8 mouse cellular contexts compared by ENCODE assay signal in the genomic region with DNA sequence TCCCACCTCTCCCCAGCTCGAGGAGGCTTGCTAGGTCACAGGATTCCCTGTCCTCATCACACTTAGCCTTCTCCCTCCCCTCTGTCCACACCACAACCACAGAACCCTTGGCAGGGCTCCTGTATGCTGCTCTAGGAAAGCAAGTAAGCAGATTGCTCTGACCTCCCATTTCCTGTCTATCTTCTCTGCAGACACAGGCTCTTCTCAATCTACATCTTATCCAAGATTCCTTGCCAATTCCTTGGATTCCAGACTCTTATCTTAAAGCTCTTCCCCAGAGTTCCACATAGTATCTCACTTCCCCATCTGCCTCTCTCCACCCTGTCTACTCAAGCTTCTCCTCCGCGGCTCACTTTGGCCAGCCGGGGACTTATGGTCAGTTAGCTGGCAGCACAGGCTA. TPM values are rescaled to one million over a fixed set of nuclear protein-coding genes. Genes with fewer than 3 reads are reported as not detected.
DNase-seq lines count a peak whose midpoint lies in the region; ATAC-seq lines count a peak whose summit lies in the region.

No protein-coding gene starts in this region.

- H3K9ac ChIP-seq in midbrain, embryonic 14.5 days (replicated peaks; ENCODE audit: low read length), result no peak overlapping the region
- H3K9ac ChIP-seq in hindbrain, embryonic 14.5 days, result no peak overlapping the region

- H3K4me2 ChIP-seq in midbrain, embryonic 14.5 days (ENCODE audit: low read length), result no peak overlapping the region
- no peak overlapping the region for H3K4me2 ChIP-seq in hindbrain, embryonic 14.5 days (replicated peaks)

- 87% methylated on average over 4 of the region's 4 CpGs for WGBS in midbrain, embryonic 14.5 days
- 82% methylated on average over 4 of the region's 4 CpGs for WGBS in hindbrain, embryonic 14.5 days

- peak; percentile 39; the same call in 1 of the 2 replicates for ATAC-seq in erythroblast, adult 5-6 weeks (replicated peaks; ENCODE audit: low FRiP score, poor library complexity, severe bottlenecking)
- peak; percentile 47 for ATAC-seq in monocyte, adult 5-6 weeks (replicated peaks; ENCODE audit: insufficient number of reproducible peaks, low FRiP score, low TSS enrichment, poor library complexity, severe bottlenecking)
- ATAC-seq in midbrain, embryonic 14.5 days (ENCODE audit: low FRiP score, low TSS enrichment), result no peak
- ATAC-seq in hindbrain, embryonic 14.5 days (ENCODE audit: low FRiP score), result no peak

- H3K36me3 ChIP-seq in midbrain, embryonic 14.5 days (ENCODE audit: control insufficient read depth, insufficient read depth, low read length), result peaks cover 25% of the 10 kb centered on the region; the same call in 1 of the 2 replicates
- H3K36me3 ChIP-seq in hindbrain, embryonic 14.5 days (replicated peaks; ENCODE audit: control insufficient read depth, insufficient read depth), result peaks cover 31% of the 10 kb centered on the region

- H3K4me3 ChIP-seq in midbrain, embryonic 14.5 days (replicated peaks; ENCODE audit: low read depth, low read length), result no peak overlapping the region
- H3K4me3 ChIP-seq in hindbrain, embryonic 14.5 days (replicated peaks; ENCODE audit: low read length), result no peak overlapping the region

- H3K27me3 ChIP-seq in midbrain, embryonic 14.5 days (ENCODE audit: control insufficient read depth, insufficient read depth, low read length), result no peaks in the 10 kb centered on the region
- no peaks in the 10 kb centered on the region for H3K27me3 ChIP-seq in hindbrain, embryonic 14.5 days (ENCODE audit: control insufficient read depth, insufficient read depth, low read length)

- peak; percentile 23 to 50 for DNase-seq in kidney, postnatal 25 days
- DNase-seq in kidney, adult 18-20 months, result no peak
- peak; percentile 14 to 45 for DNase-seq in kidney, postnatal 36 days
- DNase-seq in thymus, postnatal 0 days (ENCODE audit: low spot score), result no peak
- no peak for DNase-seq in midbrain, embryonic 14.5 days
- DNase-seq in hindbrain, embryonic 14.5 days (ENCODE audit: low spot score), result no peak

- H3K4me1 ChIP-seq in midbrain, embryonic 14.5 days (ENCODE audit: control insufficient read depth, insufficient read depth, low read length), result no peaks in the 10 kb centered on the region
- H3K4me1 ChIP-seq in hindbrain, embryonic 14.5 days (replicated peaks; ENCODE audit: control insufficient read depth, insufficient read depth, low read length), result 0 out of 2 replicates have a peak, but pooled peaks cover 3% of the 10 kb centered on the region

- no peaks in the 10 kb centered on the region for H3K9me3 ChIP-seq in midbrain, embryonic 14.5 days (ENCODE audit: control insufficient read depth, low read length)
- H3K9me3 ChIP-seq in hindbrain, embryonic 14.5 days (ENCODE audit: control insufficient read depth, low read length), result no peaks in the 10 kb centered on the region

- H3K27ac ChIP-seq in midbrain, embryonic 14.5 days (replicated peaks; ENCODE audit: low read depth, low read length), result no peak overlapping the region
- H3K27ac ChIP-seq in hindbrain, embryonic 14.5 days, result no peak overlapping the region

RNA-seq across cellular contexts. Expression of a gene that starts 16.1 kb away (rescaled TPM):
- total RNA-seq in erythroblast, adult 5-6 weeks (2015; ENCODE audit: low replicate concordance), result 166 and 169 TPM in 2 replicates
- 142 and 167 TPM in 2 replicates for total RNA-seq in erythroblast, adult 5-6 weeks (2017; ENCODE audit: low replicate concordance)
- 46.1 to 103 TPM (median 74.0 TPM) in 3 replicates for total RNA-seq in monocyte, adult 5-6 weeks (2017)
- 11.5 and 16.2 TPM in 2 replicates for polyA plus RNA-seq in thymus, postnatal 0 days (2015; fragmentation: Nextera tagmentation; extraction: Ambion mirVana)
- polyA plus RNA-seq in midbrain, embryonic 14.5 days (2014; fragmentation: Nextera tagmentation; extraction: Ambion mirVana), result 68.6 and 71.9 TPM in 2 replicates
- polyA plus RNA-seq in hindbrain, embryonic 14.5 days (2014; fragmentation: Nextera tagmentation; extraction: Ambion mirVana), result 69.2 and 75.0 TPM in 2 replicates

RNA-seq across cellular contexts. Expression of a gene that starts 49.3 kb away (rescaled TPM):
- total RNA-seq in erythroblast, adult 5-6 weeks (2015; ENCODE audit: low replicate concordance), result 30.9 and 35.5 TPM in 2 replicates
- 68.0 and 81.5 TPM in 2 replicates for total RNA-seq in erythroblast, adult 5-6 weeks (2017; ENCODE audit: low replicate concordance)
- 135 to 183 TPM (median 160 TPM) in 3 replicates for total RNA-seq in monocyte, adult 5-6 weeks (2017)
- 38.9 and 42.5 TPM in 2 replicates for polyA plus RNA-seq in thymus, postnatal 0 days (2015; fragmentation: Nextera tagmentation; extraction: Ambion mirVana)
- 83.8 and 96.8 TPM in 2 replicates for polyA plus RNA-seq in midbrain, embryonic 14.5 days (2014; fragmentation: Nextera tagmentation; extraction: Ambion mirVana)
- polyA plus RNA-seq in hindbrain, embryonic 14.5 days (2014; fragmentation: Nextera tagmentation; extraction: Ambion mirVana), result 64.7 and 71.6 TPM in 2 replicates

Comparison
In these comparisons a context has a peak if more than half of its experiments do, and no peak if none do; other contexts are left out.
1. DNase-seq: peak in kidney, postnatal 25 days (2 of 2) and kidney, postnatal 36 days (2 of 2); none in kidney, adult 18-20 months (single experiment), thymus, postnatal 0 days (single experiment), midbrain, embryonic 14.5 days (single experiment) and hindbrain, embryonic 14.5 days (single experiment).
2. ATAC-seq: peak in erythroblast, adult 5-6 weeks (single experiment) and monocyte, adult 5-6 weeks (single experiment); none in midbrain, embryonic 14.5 days (single experiment) and hindbrain, embryonic 14.5 days (single experiment).